Mouse (Mus musculus): ENCODE data around the gene Ptgfrn.

The Ptgfrn gene

DNA sequence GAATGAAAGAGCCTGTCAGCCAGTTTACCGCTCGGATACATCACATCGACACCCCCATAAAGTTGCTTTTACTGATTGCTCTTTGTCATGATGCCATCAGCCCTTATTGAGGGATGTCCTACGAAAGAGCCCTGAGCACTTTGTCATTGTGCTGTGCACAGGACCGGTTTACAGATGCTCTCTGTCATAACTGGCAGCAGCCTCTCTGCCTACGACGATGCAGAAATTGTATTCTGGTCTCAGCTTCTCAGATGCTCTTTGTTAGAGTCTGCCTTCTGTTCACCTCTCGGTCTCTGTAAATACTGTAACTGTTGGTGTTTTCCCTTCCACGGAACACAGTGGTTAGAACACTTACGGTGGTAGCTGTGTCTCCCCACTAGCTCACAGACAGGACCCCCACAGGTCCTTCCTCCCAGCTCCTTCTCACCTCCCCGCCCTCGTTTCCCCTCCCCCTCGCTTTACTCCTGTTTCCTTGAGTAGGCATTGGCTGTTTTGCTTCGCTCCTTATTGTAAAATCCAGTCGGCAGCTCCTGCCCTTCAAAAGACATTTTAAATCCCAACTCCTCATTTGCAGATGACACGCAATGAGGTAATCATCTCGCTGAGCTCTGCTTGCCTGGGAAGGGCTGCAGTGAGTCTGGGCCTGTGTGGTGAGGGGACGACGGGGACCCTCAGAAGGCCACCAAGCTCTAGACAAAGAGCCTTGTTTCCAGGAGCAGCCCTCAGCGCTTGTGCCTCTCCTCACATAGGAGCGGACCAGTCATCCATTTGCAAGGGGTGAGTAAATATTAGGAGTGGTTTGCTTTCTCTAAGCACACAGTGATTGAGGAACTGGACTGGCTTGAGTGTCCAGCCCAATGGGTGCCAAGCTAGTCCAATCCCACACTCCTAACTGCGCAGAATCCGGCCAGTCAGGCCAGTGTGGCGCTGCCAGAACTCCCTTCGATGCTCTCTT lies 6.6 kb upstream of the Ptgfrn start:
- DNase-seq (ENCODE audit: low spot score), result no peak

GRCm38 (mm10) chr3:101112518-101112894 lies 2.4 kb upstream of the Ptgfrn start:
- no peak for DNase-seq (ENCODE audit: low spot score)

DNA sequence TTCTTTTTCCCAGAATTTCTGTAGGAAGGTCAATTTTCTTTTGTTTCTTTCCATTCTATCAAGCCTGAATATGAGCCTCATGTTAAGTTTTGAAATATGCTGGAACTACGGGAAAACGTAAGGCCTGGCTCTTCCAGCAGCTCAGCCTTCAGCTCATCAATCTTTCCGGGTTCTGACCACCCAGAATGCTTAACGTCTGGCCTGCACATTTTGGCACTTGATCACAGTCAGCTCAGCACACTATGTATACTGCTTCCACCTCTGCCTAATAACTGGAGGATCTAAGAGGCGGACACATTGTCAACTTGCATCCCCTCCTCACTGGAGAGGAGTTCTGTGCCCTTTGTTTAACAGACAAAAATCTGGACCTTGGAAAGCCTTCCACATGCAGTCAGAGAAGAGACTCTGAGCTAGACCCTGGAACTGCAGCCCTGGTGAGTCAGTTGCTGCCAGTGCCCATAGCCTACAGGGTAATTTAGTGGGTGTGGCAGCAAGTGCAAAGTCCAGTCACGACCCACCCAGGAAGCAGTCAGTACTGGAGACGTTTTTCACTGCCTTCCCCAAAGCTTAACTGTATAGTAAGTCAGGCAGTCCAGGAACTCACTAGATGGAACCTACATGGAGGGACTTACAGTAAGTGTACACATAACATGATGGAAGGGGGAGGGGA lies 1.9 kb upstream of the Ptgfrn start:
- DNase-seq (ENCODE audit: low spot score), result no peak

- no peak for DNase-seq (ENCODE audit: low spot score)
Measured at GRCm38 (mm10) chr3:101111321-101111720, 1.2 kb upstream of the Ptgfrn start.

GRCm38 (mm10) chr3:101110838-101111103 lies 693 bp upstream of the Ptgfrn start:
- DNase-seq (ENCODE audit: low spot score), result no peak

DNA sequence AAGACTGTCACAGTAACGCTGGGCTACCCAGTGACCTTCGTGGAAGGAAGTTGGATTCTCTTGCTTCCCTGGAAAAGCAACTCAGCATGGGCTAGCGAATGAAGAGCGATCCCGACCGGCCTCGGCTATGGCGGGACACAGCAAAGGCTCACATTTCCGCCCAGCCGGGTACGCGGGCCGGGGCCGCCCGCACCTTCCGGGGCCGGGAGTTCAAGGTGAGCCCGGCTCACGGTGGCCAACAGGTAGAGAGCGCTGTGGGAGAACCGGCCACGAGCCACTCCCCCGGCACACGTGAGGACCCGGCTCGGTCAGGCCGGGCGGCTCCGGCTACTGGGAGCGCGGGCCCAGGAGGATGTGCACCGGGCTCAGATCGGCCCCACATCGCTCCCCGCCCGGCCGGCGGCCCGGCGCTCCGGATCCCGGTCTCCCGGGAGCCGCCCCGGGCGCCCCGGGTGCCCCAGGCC lies 488 bp downstream of the Ptgfrn start:
- DNase-seq (ENCODE audit: low spot score), result no peak

GRCm38 (mm10) chr3:101108848-101109247 lies 1.2 kb downstream of the Ptgfrn start:
- DNase-seq (ENCODE audit: low spot score), result no peak

GRCm38 (mm10) chr3:101108282-101108681 lies 1.8 kb downstream of the Ptgfrn start:
- DNase-seq (ENCODE audit: low spot score), result no peak

DNA sequence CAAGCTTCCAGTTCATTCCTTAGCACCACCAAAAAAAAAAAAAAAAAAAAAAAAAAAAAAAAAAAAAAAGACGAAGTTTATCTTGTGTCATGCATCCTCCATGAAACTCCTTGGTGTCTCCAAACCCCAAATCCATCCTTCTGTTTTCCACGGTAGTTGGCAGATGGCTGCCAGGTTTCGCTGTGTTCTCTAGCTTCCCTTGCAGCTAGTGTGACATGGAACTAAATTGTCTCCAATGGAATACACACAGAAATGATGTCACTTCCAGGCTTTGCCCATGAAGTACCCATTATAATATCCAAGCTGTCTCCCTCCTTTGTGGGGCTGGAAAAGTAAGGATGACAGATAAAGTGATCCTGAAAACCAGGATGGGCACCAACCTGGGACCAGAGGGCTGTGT lies 3.8 kb downstream of the Ptgfrn start:
- no peak for DNase-seq (ENCODE audit: low spot score)

GRCm38 (mm10) chr3:101105486-101105885 lies 4.6 kb downstream of the Ptgfrn start:
- DNase-seq (ENCODE audit: low spot score), result no peak

- no peak for DNase-seq (ENCODE audit: low spot score)
Measured at GRCm38 (mm10) chr3:101104883-101105282, 5.2 kb downstream of the Ptgfrn start.

GRCm38 (mm10) chr3:101103770-101104169 lies 6.3 kb downstream of the Ptgfrn start:
- DNase-seq (ENCODE audit: low spot score), result no peak

DNA sequence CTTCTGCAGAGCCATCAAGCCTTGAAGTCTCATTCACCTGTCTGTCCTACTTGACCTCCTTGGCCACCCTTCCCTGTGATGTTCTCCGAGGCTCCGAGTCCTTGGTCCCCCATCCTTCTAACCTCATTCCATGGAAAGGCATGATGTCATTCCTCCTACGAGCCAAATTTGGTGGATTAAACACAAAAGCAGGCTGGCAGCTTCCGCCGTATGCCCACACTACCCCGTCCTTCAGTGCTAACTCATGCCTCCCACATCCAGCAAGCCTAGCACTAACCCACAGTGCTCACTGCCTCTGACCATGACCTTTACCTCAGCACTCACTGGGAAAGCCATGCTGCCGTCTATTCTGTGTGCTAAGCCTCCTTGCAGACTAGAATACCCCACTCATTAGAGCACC lies 8.0 kb downstream of the Ptgfrn start:
- no peak for DNase-seq (ENCODE audit: low spot score)

GRCm38 (mm10) chr3:101101184-101101583 lies 8.9 kb downstream of the Ptgfrn start:
- no peak for DNase-seq (ENCODE audit: low spot score)

GRCm38 (mm10) chr3:101099701-101100357 lies 10.2 kb downstream of the Ptgfrn start:
- DNase-seq (ENCODE audit: low spot score), result no peak

DNA sequence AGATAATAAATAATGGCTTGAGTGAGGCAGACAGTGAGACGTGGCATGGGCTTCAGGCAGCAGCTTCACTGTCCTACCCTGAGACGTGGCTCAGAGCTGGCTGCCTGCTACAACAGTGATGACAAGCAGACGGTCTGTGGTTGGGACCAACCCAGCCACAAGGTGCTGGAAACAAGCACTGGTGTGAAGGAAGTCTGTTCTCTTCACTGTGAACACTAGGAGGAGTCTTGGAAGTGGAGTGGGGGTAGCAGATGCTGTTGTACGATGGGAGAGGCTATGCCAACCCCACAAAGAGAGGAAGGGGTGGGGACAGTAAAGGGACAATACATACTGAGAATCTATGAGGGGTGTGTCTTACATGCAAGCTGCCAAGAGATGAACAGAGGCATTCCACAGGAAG lies 12.0 kb downstream of the Ptgfrn start:
- no peak for DNase-seq (ENCODE audit: low spot score)

- DNase-seq (ENCODE audit: low spot score), result no peak
Measured at GRCm38 (mm10) chr3:101097146-101097800, 12.8 kb downstream of the Ptgfrn start.

- DNase-seq (ENCODE audit: low spot score), result no peak
Measured at GRCm38 (mm10) chr3:101095761-101096449, 14.2 kb downstream of the Ptgfrn start.

GRCm38 (mm10) chr3:101092202-101092601 lies 17.9 kb downstream of the Ptgfrn start:
- DNase-seq (ENCODE audit: low spot score), result no peak

- no peak for DNase-seq (ENCODE audit: low spot score)
Measured at GRCm38 (mm10) chr3:101086584-101087445, 23.3 kb downstream of the Ptgfrn start.

DNA sequence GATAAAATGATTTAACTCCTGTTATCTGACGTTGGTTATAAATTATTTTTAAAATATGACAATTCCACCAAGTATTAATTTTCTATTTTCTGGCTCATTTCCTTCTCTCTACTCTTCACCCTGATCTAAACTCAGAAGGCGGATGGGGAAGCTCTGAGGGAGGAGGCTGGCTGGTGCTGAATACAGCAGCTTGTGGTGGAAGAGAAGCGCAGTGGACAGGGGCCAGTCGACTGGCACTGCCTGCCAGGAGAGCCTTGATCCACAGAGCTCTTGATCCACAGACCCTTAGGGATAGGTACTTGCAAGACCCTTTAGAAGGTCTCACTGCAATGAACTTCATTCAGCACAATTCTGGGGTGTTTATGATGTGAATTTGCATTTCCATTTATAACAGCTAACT lies 29.2 kb downstream of the Ptgfrn start:
- no peak for DNase-seq (ENCODE audit: low spot score)

Measured in layer of hippocampus, adult 9-10 months (tissue).